Mouse (Mus musculus): ENCODE data around the gene Ppp1r8. TPM values are rescaled to one million over a fixed set of nuclear protein-coding genes. Genes with fewer than 3 reads are reported as not detected.

Gene Ppp1r8
- polyA plus RNA-seq, 1 experiment from 2014 or later, result 52.0 TPM

- H3K27ac ChIP-seq (ENCODE audit: low read length), result peak overlapping the region; percentile 34; the same call in 1 of the 2 replicates
- no peaks in the 10 kb centered on the region for H3K4me1 ChIP-seq (ENCODE audit: control insufficient read depth, insufficient read depth, low read length)
- H3K36me3 ChIP-seq (ENCODE audit: control insufficient read depth, insufficient read depth, low read length), result peaks cover 12% of the 10 kb centered on the region
- no peaks in the 10 kb centered on the region for H3K9me3 ChIP-seq (replicated peaks; ENCODE audit: control insufficient read depth, low read length)
- no peak overlapping the region for H3K4me3 ChIP-seq (replicated peaks; ENCODE audit: low read length)
- WGBS, result 70% methylated on average over 13 of the region's 13 CpGs
- no peak overlapping the region for H3K9ac ChIP-seq (ENCODE audit: low read length)
- no peak overlapping the region for H3K4me2 ChIP-seq (ENCODE audit: low read depth, low read length)
- no peaks in the 10 kb centered on the region for H3K27me3 ChIP-seq (ENCODE audit: control insufficient read depth, insufficient read depth, low read length)
- ATAC-seq (ENCODE audit: insufficient read depth, low FRiP score), result peak; percentile 53; the same call in 1 of the 2 replicates
Observed at GRCm38 (mm10) chr4:132863012-132863411, 20.0 kb upstream of the Ppp1r8 start.

GRCm38 (mm10) chr4:132860880-132861279, 17.9 kb upstream of the Ppp1r8 start:
- H3K4me2 ChIP-seq (ENCODE audit: low read depth, low read length), result no peak overlapping the region
- H3K4me3 ChIP-seq (replicated peaks; ENCODE audit: low read length), result no peak overlapping the region
- peaks cover 18% of the 10 kb centered on the region for H3K36me3 ChIP-seq (ENCODE audit: control insufficient read depth, insufficient read depth, low read length)
- no peak for ATAC-seq (ENCODE audit: insufficient read depth, low FRiP score)
- no peaks in the 10 kb centered on the region for H3K9me3 ChIP-seq (replicated peaks; ENCODE audit: control insufficient read depth, low read length)
- no peaks in the 10 kb centered on the region for H3K4me1 ChIP-seq (ENCODE audit: control insufficient read depth, insufficient read depth, low read length)
- no peaks in the 10 kb centered on the region for H3K27me3 ChIP-seq (ENCODE audit: control insufficient read depth, insufficient read depth, low read length)
- no peak overlapping the region for H3K27ac ChIP-seq (ENCODE audit: low read length)
- H3K9ac ChIP-seq (ENCODE audit: low read length), result no peak overlapping the region
- WGBS, result 100% methylated on average over 1 of the region's 1 CpGs

GRCm38 (mm10) chr4:132843705-132844071, 719 bp upstream of the Ppp1r8 start:
- H3K27ac ChIP-seq (ENCODE audit: low read length), result no peak overlapping the region
- WGBS, result 69% methylated on average over 1 of the region's 1 CpGs
- ATAC-seq (ENCODE audit: insufficient read depth, low FRiP score), result no peak

GRCm38 (mm10) chr4:132842281-132842906, 575 bp downstream of the Ppp1r8 start:
- 0 out of 2 replicates have a peak, but pooled peaks cover under 1% of the 10 kb centered on the region for H3K9me3 ChIP-seq (replicated peaks; ENCODE audit: control insufficient read depth, low read length)
- WGBS, result under 1% methylated on average over 30 of the region's 30 CpGs
- H3K4me3 ChIP-seq (replicated peaks; ENCODE audit: low read length), result peak overlapping the region; percentile 66
- no peak for ATAC-seq (ENCODE audit: insufficient read depth, low FRiP score)
- H3K27me3 ChIP-seq (ENCODE audit: control insufficient read depth, insufficient read depth, low read length), result no peaks in the 10 kb centered on the region
- H3K9ac ChIP-seq (ENCODE audit: low read length), result peak overlapping the region; percentile 85
- no peaks in the 10 kb centered on the region; the same call in 1 of the 2 replicates for H3K36me3 ChIP-seq (ENCODE audit: control insufficient read depth, insufficient read depth, low read length)
- peak overlapping the region; percentile 50 for H3K27ac ChIP-seq (ENCODE audit: low read length)
- H3K4me1 ChIP-seq (ENCODE audit: control insufficient read depth, insufficient read depth, low read length), result peaks cover 9% of the 10 kb centered on the region
- peak overlapping the region; percentile 83 for H3K4me2 ChIP-seq (ENCODE audit: low read depth, low read length)

More at GRCm38 (mm10) chr4:132843705-132844071, 719 bp upstream of the Ppp1r8 start:
- no peaks in the 10 kb centered on the region for H3K36me3 ChIP-seq (ENCODE audit: control insufficient read depth, insufficient read depth, low read length)
- H3K9ac ChIP-seq (ENCODE audit: low read length), result peak overlapping the region; percentile 85
- H3K9me3 ChIP-seq (replicated peaks; ENCODE audit: control insufficient read depth, low read length), result 0 out of 2 replicates have a peak, but pooled peaks cover 4% of the 10 kb centered on the region
- H3K27me3 ChIP-seq (ENCODE audit: control insufficient read depth, insufficient read depth, low read length), result no peaks in the 10 kb centered on the region
- peak overlapping the region; percentile 66; the same call in 1 of the 2 replicates for H3K4me3 ChIP-seq (replicated peaks; ENCODE audit: low read length)
- peak overlapping the region; percentile 76 for H3K4me2 ChIP-seq (ENCODE audit: low read depth, low read length)
- H3K4me1 ChIP-seq (ENCODE audit: control insufficient read depth, insufficient read depth, low read length), result peaks cover 9% of the 10 kb centered on the region

- H3K4me3 ChIP-seq (replicated peaks; ENCODE audit: low read length), result peak overlapping the region; percentile 66
- WGBS, result 76% methylated on average over 3 of the region's 3 CpGs
Observed at GRCm38 (mm10) chr4:132841493-132841892, 1.5 kb downstream of the Ppp1r8 start.

GRCm38 (mm10) chr4:132823614-132824366, 19.2 kb downstream of the Ppp1r8 start:
- no peak overlapping the region for H3K27ac ChIP-seq (ENCODE audit: low read length)
- H3K9me3 ChIP-seq (replicated peaks; ENCODE audit: control insufficient read depth, low read length), result no peaks in the 10 kb centered on the region
- peak; percentile 44; the same call in 1 of the 2 replicates for ATAC-seq (ENCODE audit: insufficient read depth, low FRiP score)
- no peak overlapping the region for H3K9ac ChIP-seq (ENCODE audit: low read length)
- no peak overlapping the region for H3K4me2 ChIP-seq (ENCODE audit: low read depth, low read length)
- no peaks in the 10 kb centered on the region for H3K4me1 ChIP-seq (ENCODE audit: control insufficient read depth, insufficient read depth, low read length)
- 0 out of 2 replicates have a peak, but pooled peaks cover 6% of the 10 kb centered on the region for H3K36me3 ChIP-seq (ENCODE audit: control insufficient read depth, insufficient read depth, low read length)
- 62% methylated on average over 8 of the region's 8 CpGs for WGBS
- no peak overlapping the region for H3K4me3 ChIP-seq (replicated peaks; ENCODE audit: low read length)
- H3K27me3 ChIP-seq (ENCODE audit: control insufficient read depth, insufficient read depth, low read length), result no peaks in the 10 kb centered on the region

More at GRCm38 (mm10) chr4:132841493-132841892, 1.5 kb downstream of the Ppp1r8 start:
- Histone ChIP-seq H3K27ac (ENCODE audit: low read length) (no peak overlapping the region), H3K9me3 (replicated peaks; ENCODE audit: control insufficient read depth, low read length) (no peaks in the 10 kb centered on the region), H3K9ac (ENCODE audit: low read length) (peak overlapping the region; percentile 85; the same call in 1 of the 2 replicates), H3K4me1 (ENCODE audit: control insufficient read depth, insufficient read depth, low read length) (peaks cover 9% of the 10 kb centered on the region), H3K36me3 (ENCODE audit: control insufficient read depth, insufficient read depth, low read length) (peaks cover 7% of the 10 kb centered on the region; the same call in 1 of the 2 replicates), H3K4me2 (ENCODE audit: low read depth, low read length) (peak overlapping the region; percentile 83), H3K27me3 (ENCODE audit: control insufficient read depth, insufficient read depth, low read length) (no peaks in the 10 kb centered on the region)
- ATAC-seq (ENCODE audit: insufficient read depth, low FRiP score), result no peak

GRCm38 (mm10) chr4:132818442-132818841, 24.5 kb downstream of the Ppp1r8 start:
- no peak overlapping the region for H3K9ac ChIP-seq (ENCODE audit: low read length)
- H3K4me1 ChIP-seq (ENCODE audit: control insufficient read depth, insufficient read depth, low read length), result no peaks in the 10 kb centered on the region
- no peak overlapping the region for H3K4me2 ChIP-seq (ENCODE audit: low read depth, low read length)
- WGBS, result 51% methylated on average over 2 of the region's 2 CpGs
- no peak overlapping the region for H3K27ac ChIP-seq (ENCODE audit: low read length)
- no peaks in the 10 kb centered on the region for H3K36me3 ChIP-seq (ENCODE audit: control insufficient read depth, insufficient read depth, low read length)
- no peak overlapping the region for H3K4me3 ChIP-seq (replicated peaks; ENCODE audit: low read length)
- ATAC-seq (ENCODE audit: insufficient read depth, low FRiP score), result no peak
- no peaks in the 10 kb centered on the region for H3K27me3 ChIP-seq (ENCODE audit: control insufficient read depth, insufficient read depth, low read length)
- H3K9me3 ChIP-seq (replicated peaks; ENCODE audit: control insufficient read depth, low read length), result no peaks in the 10 kb centered on the region

GRCm38 (mm10) chr4:132816855-132817254, 26.1 kb downstream of the Ppp1r8 start:
- Histone ChIP-seq H3K9ac (ENCODE audit: low read length) (no peak overlapping the region), H3K27ac (ENCODE audit: low read length) (no peak overlapping the region), H3K4me1 (ENCODE audit: control insufficient read depth, insufficient read depth, low read length) (no peaks in the 10 kb centered on the region), H3K27me3 (ENCODE audit: control insufficient read depth, insufficient read depth, low read length) (no peaks in the 10 kb centered on the region), H3K4me2 (ENCODE audit: low read depth, low read length) (no peak overlapping the region), H3K4me3 (replicated peaks; ENCODE audit: low read length) (no peak overlapping the region), H3K36me3 (ENCODE audit: control insufficient read depth, insufficient read depth, low read length) (no peaks in the 10 kb centered on the region), H3K9me3 (replicated peaks; ENCODE audit: control insufficient read depth, low read length) (no peaks in the 10 kb centered on the region)
- WGBS, result 59% methylated on average over 2 of the region's 2 CpGs
- ATAC-seq (ENCODE audit: insufficient read depth, low FRiP score), result no peak

GRCm38 (mm10) chr4:132816404-132816803, 26.6 kb downstream of the Ppp1r8 start:
- no peaks in the 10 kb centered on the region for H3K36me3 ChIP-seq (ENCODE audit: control insufficient read depth, insufficient read depth, low read length)
- 78% methylated on average over 7 of the region's 7 CpGs for WGBS
- no peaks in the 10 kb centered on the region for H3K4me1 ChIP-seq (ENCODE audit: control insufficient read depth, insufficient read depth, low read length)
- no peak overlapping the region for H3K4me2 ChIP-seq (ENCODE audit: low read depth, low read length)
- no peak overlapping the region for H3K9ac ChIP-seq (ENCODE audit: low read length)
- ATAC-seq (ENCODE audit: insufficient read depth, low FRiP score), result no peak
- H3K27me3 ChIP-seq (ENCODE audit: control insufficient read depth, insufficient read depth, low read length), result no peaks in the 10 kb centered on the region
- H3K27ac ChIP-seq (ENCODE audit: low read length), result peak overlapping the region; percentile 1; the same call in 1 of the 2 replicates
- H3K9me3 ChIP-seq (replicated peaks; ENCODE audit: control insufficient read depth, low read length), result peaks cover 3% of the 10 kb centered on the region
- H3K4me3 ChIP-seq (replicated peaks; ENCODE audit: low read length), result no peak overlapping the region
